Mouse (Mus musculus): ENCODE measurements around the gene Cacna1c.

- TF ChIP-seq CTCF (conservative IDR thresholded peaks at IDR 0.05; ENCODE audit: low read length) (no peak), POU5F1 (IDR thresholded peaks at IDR 0.05; ENCODE audit: borderline replicate concordance, low read length) (no peak)
These were observed 152.1 kb downstream of the Cacna1c start for GRCm38 (mm10) chr6:119044148-119044547.
